Mouse (Mus musculus): ENCODE data around the gene Foxo3. TPM values are rescaled to one million over a fixed set of nuclear protein-coding genes. Genes with fewer than 3 reads are reported as not detected.

The Foxo3 gene
- polyA plus RNA-seq, 1 experiment from 2014 or later, result 5.8 TPM

DNA sequence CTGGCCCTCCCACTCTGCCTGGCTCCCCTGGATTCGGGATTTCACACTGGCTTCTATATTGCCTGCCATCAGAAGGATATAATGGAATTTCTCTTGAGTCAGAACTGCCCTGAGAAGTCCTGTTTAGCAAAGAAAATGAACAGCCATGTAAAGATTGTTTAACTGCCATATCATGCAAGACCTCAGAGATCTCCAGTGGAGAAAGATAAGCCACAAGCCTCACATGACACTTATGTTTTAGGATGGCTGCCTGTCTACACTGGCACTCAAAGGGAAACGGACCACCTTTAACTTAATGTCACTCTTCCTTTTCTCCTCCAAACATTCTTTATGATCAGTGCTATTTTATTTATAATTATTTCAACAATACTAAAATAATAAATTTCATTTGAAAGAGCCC, 26.6 kb downstream of the Foxo3 start:
- Histone ChIP-seq H3K4me3 (no peak overlapping the region), H3K36me3 (no peaks in the 10 kb centered on the region), H3K27me3 (replicated peaks) (no peaks in the 10 kb centered on the region), H3K4me2 (peak overlapping the region; percentile 40), H3K27ac (ENCODE audit: poor library complexity, severe bottlenecking) (no peak overlapping the region), H3K4me1 (replicated peaks) (peaks cover 88% of the 10 kb centered on the region), H3K9me3 (replicated peaks) (no peaks in the 10 kb centered on the region), H3K9ac (no peak overlapping the region)
- 41% methylated on average over 2 of the region's 2 CpGs for WGBS
- no peak for ATAC-seq (ENCODE audit: insufficient number of reproducible peaks, low FRiP score)

DNA sequence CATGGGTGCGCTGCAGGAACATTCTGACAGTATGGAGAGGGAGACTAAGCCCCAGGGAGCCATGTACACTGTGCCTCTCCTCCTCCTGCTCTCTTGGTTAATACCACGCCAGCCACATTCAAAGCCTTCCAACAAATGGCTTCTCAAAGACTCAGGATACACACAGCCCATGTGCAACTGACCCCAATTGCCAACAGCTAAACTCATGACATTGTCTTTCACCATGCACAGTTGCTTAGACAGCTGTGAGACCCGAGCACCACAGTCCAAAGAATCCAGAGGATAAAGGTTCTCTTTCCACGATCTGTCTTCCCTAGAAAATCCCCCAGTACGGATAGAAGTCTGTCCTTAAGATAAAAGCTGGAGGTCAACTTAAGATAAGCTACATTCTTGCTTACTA, 27.9 kb downstream of the Foxo3 start:
- Histone ChIP-seq H3K27me3 (replicated peaks) (no peaks in the 10 kb centered on the region), H3K4me3 (no peak overlapping the region), H3K9me3 (replicated peaks) (no peaks in the 10 kb centered on the region), H3K4me1 (replicated peaks) (peaks cover 90% of the 10 kb centered on the region), H3K27ac (ENCODE audit: poor library complexity, severe bottlenecking) (no peak overlapping the region), H3K9ac (no peak overlapping the region), H3K4me2 (0 out of 2 replicates have a peak overlapping the region, but pooled peaks have one; percentile 2), H3K36me3 (no peaks in the 10 kb centered on the region)
- WGBS, result 45% methylated on average over 5 of the region's 5 CpGs
- ATAC-seq (ENCODE audit: insufficient number of reproducible peaks, low FRiP score), result no peak

DNA sequence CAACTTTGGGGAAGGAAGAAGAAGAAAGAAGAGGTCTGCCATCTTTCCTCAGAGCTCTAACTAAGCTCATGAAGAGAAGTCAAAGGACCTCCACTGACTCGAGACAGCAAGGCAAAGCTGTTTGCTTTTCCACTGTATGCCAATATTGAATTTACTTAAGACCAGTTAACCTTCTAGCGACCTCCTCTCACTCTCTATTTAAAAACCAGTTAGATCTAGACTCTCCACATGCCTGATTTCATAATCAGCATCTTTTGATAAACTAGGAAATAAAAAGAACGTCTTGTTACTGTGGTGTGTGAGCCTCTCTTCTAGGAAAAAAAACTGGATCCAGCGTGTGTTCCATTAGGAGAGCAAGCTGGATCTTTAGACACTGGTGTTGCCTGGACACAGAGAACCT, 28.4 kb downstream of the Foxo3 start:
- H3K27me3 ChIP-seq (replicated peaks), result no peaks in the 10 kb centered on the region
- 39% methylated on average over 4 of the region's 4 CpGs for WGBS
- peaks cover 85% of the 10 kb centered on the region for H3K4me1 ChIP-seq (replicated peaks)
- no peaks in the 10 kb centered on the region for H3K36me3 ChIP-seq
- H3K4me3 ChIP-seq, result no peak overlapping the region
- no peak overlapping the region for H3K9ac ChIP-seq
- no peak overlapping the region; the same call in 1 of the 2 replicates for H3K27ac ChIP-seq (ENCODE audit: poor library complexity, severe bottlenecking)
- ATAC-seq (ENCODE audit: insufficient number of reproducible peaks, low FRiP score), result no peak
- H3K4me2 ChIP-seq, result peak overlapping the region; percentile 44; the same call in 1 of the 2 replicates
- H3K9me3 ChIP-seq (replicated peaks), result no peaks in the 10 kb centered on the region

DNA sequence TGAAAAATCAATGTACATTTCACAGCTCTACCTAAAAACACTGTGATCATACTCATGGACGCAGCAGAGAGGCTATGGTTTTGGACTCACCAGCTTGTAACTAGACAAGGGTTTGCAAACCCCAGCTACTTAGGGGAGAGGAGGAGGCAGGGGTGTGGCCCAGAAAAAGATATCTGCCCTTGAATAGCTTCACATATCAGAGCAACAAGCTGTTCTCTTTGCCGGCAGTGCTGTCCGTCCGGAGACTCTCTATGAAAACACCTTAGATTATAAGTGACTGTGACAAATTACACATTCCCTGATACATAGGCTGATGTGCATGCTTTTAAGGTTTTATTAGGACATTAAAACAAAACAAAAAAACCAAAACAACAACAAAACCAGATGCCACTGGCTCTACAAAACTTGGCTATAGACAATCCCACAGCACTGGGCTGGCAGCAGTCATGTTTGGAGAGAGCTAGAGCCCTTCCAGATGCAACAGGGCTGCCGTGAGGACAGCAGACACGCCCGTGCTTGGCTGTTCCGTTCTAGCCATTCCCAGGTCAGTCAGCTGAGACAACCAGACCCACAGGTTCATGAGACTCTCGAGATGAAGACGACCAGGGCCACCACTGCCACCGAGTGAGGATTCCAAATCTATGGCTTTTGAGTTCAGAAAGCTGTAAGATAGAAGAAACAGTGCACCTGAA, 29.3 kb downstream of the Foxo3 start:
- Histone ChIP-seq H3K4me3 (no peak overlapping the region), H3K27me3 (replicated peaks) (no peaks in the 10 kb centered on the region), H3K4me2 (peak overlapping the region; percentile 44), H3K9me3 (replicated peaks) (no peaks in the 10 kb centered on the region), H3K36me3 (no peaks in the 10 kb centered on the region), H3K27ac (ENCODE audit: poor library complexity, severe bottlenecking) (peak overlapping the region; percentile 79), H3K4me1 (replicated peaks) (peaks cover 82% of the 10 kb centered on the region), H3K9ac (peak overlapping the region; percentile 18; the same call in 1 of the 2 replicates)
- 26% methylated on average over 11 of the region's 11 CpGs for WGBS
- ATAC-seq (ENCODE audit: insufficient number of reproducible peaks, low FRiP score), result peak; percentile 64

DNA sequence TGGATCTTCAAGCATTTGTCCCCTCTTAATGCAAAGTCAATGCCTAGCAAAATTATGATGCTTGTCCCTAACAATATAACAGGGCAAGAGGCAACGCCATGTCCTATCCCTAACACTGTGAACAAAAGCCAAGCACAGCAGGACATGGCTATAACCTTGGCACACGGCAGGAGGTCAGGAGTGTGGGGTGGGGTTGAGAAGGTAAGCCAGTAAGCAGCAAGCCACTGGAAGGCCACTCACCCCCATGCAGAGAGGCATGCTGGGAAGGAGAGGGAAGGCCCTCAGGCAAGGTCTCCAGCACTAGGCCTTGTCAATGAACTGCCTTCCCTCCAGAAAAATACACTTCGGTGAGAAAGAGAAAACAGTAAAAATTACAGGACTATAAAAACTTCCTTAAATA, 30.1 kb downstream of the Foxo3 start:
- ATAC-seq (ENCODE audit: insufficient number of reproducible peaks, low FRiP score), result no peak
- 0 out of 2 replicates have a peak overlapping the region, but pooled peaks have one; percentile 4 for H3K27ac ChIP-seq (ENCODE audit: poor library complexity, severe bottlenecking)
- no peak overlapping the region for H3K9ac ChIP-seq
- H3K4me3 ChIP-seq, result no peak overlapping the region
- 75% methylated on average over 3 of the region's 3 CpGs for WGBS
- H3K27me3 ChIP-seq (replicated peaks), result no peaks in the 10 kb centered on the region
- no peak overlapping the region for H3K4me2 ChIP-seq
- no peaks in the 10 kb centered on the region for H3K9me3 ChIP-seq (replicated peaks)
- no peaks in the 10 kb centered on the region for H3K36me3 ChIP-seq
- H3K4me1 ChIP-seq (replicated peaks), result peaks cover 82% of the 10 kb centered on the region

DNA sequence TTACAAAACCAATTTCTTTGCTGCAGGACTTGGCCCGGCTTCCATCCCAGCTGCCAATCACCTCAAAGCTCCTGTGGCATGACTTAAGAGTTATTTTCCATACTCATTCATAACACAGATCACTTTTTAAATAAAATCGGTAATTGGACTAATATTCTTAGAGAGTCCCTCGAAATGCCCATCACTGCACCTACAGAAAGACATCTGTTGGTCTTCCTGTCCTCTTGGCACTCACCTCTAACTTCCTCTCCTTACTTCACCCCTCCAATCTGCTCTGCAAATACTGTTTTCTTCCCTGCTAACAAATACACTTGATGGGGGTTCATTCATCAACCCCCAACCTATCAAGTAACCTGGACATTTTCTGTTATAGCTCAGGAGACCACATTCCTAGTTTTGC, 30.9 kb downstream of the Foxo3 start:
- Histone ChIP-seq H3K4me1 (replicated peaks) (peaks cover 77% of the 10 kb centered on the region), H3K9ac (no peak overlapping the region), H3K4me3 (no peak overlapping the region), H3K27ac (ENCODE audit: poor library complexity, severe bottlenecking) (no peak overlapping the region), H3K4me2 (no peak overlapping the region), H3K27me3 (replicated peaks) (no peaks in the 10 kb centered on the region), H3K36me3 (no peaks in the 10 kb centered on the region), H3K9me3 (replicated peaks) (no peaks in the 10 kb centered on the region)
- ATAC-seq (ENCODE audit: insufficient number of reproducible peaks, low FRiP score), result no peak
- WGBS, result 90% methylated on average over 3 of the region's 3 CpGs

DNA sequence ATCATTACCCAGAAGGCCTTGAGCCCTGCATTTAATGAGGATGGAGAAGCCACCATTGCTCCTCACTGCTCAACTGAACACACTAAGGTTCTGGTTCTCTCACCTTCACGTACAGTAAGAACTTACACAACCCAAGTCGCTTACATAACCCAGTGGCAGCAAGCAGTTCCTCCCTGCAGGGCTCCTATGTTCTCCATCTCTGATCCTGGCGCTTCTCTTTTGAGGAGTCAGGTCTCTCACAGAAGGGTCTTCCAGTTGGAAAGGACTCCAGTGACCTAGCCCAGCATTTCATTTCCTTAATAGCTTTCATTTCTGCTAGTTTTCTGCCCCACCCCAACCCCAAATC, 31.3 kb downstream of the Foxo3 start:
- no peaks in the 10 kb centered on the region for H3K36me3 ChIP-seq
- H3K4me1 ChIP-seq (replicated peaks), result peaks cover 73% of the 10 kb centered on the region
- no peaks in the 10 kb centered on the region for H3K27me3 ChIP-seq (replicated peaks)
- no peak overlapping the region for H3K4me2 ChIP-seq
- no peak for ATAC-seq (ENCODE audit: insufficient number of reproducible peaks, low FRiP score)
- no peaks in the 10 kb centered on the region for H3K9me3 ChIP-seq (replicated peaks)
- H3K27ac ChIP-seq (ENCODE audit: poor library complexity, severe bottlenecking), result peak overlapping the region; percentile 28; the same call in 1 of the 2 replicates
- H3K9ac ChIP-seq, result no peak overlapping the region
- WGBS, result 84% methylated on average over 3 of the region's 3 CpGs
- no peak overlapping the region for H3K4me3 ChIP-seq

GRCm38 (mm10) chr10:42244420-42245255, 31.9 kb downstream of the Foxo3 start:
- Histone ChIP-seq H3K4me2 (no peak overlapping the region), H3K27me3 (replicated peaks) (no peaks in the 10 kb centered on the region), H3K4me1 (replicated peaks) (peaks cover 71% of the 10 kb centered on the region), H3K4me3 (no peak overlapping the region), H3K27ac (ENCODE audit: poor library complexity, severe bottlenecking) (peak overlapping the region; percentile 28), H3K9me3 (replicated peaks) (no peaks in the 10 kb centered on the region), H3K36me3 (no peaks in the 10 kb centered on the region), H3K9ac (no peak overlapping the region)
- peak; percentile 92 for ATAC-seq (ENCODE audit: insufficient number of reproducible peaks, low FRiP score)
- 40% methylated on average over 8 of the region's 8 CpGs for WGBS

- H3K4me2 ChIP-seq, result no peak overlapping the region
- peaks cover 71% of the 10 kb centered on the region for H3K4me1 ChIP-seq (replicated peaks)
- 76% methylated on average over 7 of the region's 7 CpGs for WGBS
- no peak overlapping the region for H3K9ac ChIP-seq
- H3K9me3 ChIP-seq (replicated peaks), result no peaks in the 10 kb centered on the region
- no peaks in the 10 kb centered on the region for H3K36me3 ChIP-seq
- H3K4me3 ChIP-seq, result no peak overlapping the region
- H3K27ac ChIP-seq (ENCODE audit: poor library complexity, severe bottlenecking), result peak overlapping the region; percentile 25
- no peaks in the 10 kb centered on the region for H3K27me3 ChIP-seq (replicated peaks)
- ATAC-seq (ENCODE audit: insufficient number of reproducible peaks, low FRiP score), result no peak
These were observed 32.6 kb downstream of the Foxo3 start for GRCm38 (mm10) chr10:42243925-42244324.

DNA sequence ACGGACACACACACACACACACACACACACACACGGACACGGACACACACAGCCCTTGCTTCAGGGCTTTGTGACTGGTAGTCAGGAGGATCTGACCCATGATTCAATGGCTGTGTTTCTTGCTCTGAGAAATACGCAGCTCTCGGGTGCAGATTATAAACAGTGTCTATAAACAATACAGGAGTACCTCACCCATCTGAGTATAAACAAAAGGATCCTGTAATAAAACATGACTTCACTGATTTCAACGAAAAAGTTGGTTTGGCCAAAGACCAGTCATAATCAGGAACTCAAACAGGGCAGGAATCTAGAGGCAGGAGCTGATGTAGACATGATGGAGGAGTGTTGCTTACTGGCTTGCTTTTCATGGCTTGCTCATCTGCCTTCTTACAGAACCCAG, 34.1 kb downstream of the Foxo3 start:
- Histone ChIP-seq H3K9me3 (replicated peaks) (no peaks in the 10 kb centered on the region), H3K9ac (no peak overlapping the region), H3K27me3 (replicated peaks) (no peaks in the 10 kb centered on the region), H3K4me1 (replicated peaks) (peaks cover 68% of the 10 kb centered on the region), H3K4me3 (no peak overlapping the region), H3K4me2 (no peak overlapping the region), H3K27ac (ENCODE audit: poor library complexity, severe bottlenecking) (no peak overlapping the region), H3K36me3 (no peaks in the 10 kb centered on the region)
- WGBS, result 91% methylated on average over 6 of the region's 6 CpGs
- no peak for ATAC-seq (ENCODE audit: insufficient number of reproducible peaks, low FRiP score)

DNA sequence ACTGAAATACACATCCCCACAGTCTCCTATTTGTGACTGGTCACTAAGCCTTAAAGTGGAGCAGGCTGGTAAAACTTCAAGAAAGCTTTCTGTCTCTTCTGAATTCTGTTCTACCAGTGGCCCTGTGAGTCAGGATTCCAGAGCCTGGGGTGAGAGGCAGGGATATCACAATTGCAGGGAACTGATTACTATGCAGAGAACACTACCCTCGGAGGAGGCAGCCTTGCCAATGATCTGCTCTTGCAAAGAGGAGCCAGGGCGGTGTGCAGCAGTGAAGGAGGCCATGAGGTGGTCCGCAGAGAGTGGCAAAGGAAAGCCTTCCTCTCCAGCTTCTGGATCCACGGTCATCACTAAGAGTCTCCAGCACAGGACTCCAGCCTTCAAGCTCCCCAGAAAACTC, 34.8 kb downstream of the Foxo3 start:
- ATAC-seq (ENCODE audit: insufficient number of reproducible peaks, low FRiP score), result no peak

More for the DNA sequence above, 34.8 kb downstream of the Foxo3 start:
- Histone ChIP-seq H3K4me3 (no peak overlapping the region), H3K27me3 (replicated peaks) (no peaks in the 10 kb centered on the region), H3K27ac (ENCODE audit: poor library complexity, severe bottlenecking) (no peak overlapping the region), H3K4me1 (replicated peaks) (peaks cover 63% of the 10 kb centered on the region), H3K36me3 (no peaks in the 10 kb centered on the region), H3K4me2 (no peak overlapping the region), H3K9ac (no peak overlapping the region), H3K9me3 (replicated peaks) (no peaks in the 10 kb centered on the region)
- WGBS, result 76% methylated on average over 4 of the region's 4 CpGs

Measured in heart, embryonic 12.5 days (tissue).